Mouse (Mus musculus): ENCODE results near the gene Gm20532.

Gm20532 gene

DNA sequence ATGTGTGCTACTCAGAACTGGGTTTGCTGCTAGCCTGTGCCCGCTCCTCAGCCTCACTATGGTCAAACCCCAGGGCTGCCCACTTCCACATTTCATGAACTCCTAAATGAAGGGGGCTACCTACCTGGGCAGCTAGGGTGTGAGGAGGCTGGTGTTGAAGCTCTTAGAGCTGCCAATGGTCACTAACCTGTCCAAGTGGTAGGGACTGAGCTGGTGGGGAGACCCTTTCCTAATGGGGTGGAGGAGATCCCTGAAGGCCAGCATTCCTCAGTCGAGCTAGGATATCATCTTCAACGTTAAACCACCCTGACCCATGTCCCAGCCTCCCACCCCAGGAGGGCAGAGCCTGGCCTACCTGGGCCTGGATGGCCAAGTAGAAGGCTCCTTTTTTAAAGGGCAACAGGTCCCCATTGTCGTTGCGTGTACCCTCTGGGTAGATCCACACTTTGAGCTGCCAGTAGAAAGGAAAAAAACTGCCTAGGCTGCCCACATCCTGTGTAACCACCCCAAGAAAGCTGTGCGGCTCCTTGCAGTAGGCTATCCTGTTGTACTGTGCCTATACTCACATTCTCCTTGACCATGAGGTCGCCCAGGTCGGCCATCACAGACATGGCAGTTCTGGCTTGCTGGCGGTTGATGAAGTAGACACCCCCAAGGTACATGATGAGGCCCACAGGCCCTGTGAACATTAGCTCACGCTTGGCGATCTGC lies 9.4 kb downstream of the Gm20532 start:
- no peak for DNase-seq (ENCODE audit: low read depth, low spot score)

DNA sequence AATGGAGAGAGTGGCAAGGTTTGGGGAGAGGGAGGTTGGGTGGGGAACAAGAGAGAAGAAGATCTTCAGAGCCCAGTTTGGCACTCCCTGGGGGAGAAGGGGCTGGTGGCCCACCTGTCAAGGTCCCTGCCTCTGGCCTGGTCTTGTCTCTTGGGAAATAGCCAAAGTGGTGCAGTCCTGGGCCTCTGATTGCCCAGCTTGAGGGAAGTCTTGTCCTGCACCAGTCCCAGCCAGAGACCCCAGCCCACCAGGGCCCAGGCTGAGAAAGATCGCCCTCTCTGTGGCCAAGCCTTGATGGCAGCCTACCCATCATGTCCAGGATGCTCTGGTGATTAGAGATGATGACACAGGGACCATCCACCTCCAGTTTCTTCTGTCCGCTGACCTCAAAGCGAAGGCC lies 10.5 kb downstream of the Gm20532 start:
- DNase-seq (ENCODE audit: low read depth, low spot score), result no peak

GRCm38 (mm10) chr2:26597810-26598209 lies 11.4 kb downstream of the Gm20532 start:
- no peak for DNase-seq (ENCODE audit: low read depth, low spot score)

GRCm38 (mm10) chr2:26598462-26598861 lies 12.0 kb downstream of the Gm20532 start:
- DNase-seq (ENCODE audit: low read depth, low spot score), result no peak

DNA sequence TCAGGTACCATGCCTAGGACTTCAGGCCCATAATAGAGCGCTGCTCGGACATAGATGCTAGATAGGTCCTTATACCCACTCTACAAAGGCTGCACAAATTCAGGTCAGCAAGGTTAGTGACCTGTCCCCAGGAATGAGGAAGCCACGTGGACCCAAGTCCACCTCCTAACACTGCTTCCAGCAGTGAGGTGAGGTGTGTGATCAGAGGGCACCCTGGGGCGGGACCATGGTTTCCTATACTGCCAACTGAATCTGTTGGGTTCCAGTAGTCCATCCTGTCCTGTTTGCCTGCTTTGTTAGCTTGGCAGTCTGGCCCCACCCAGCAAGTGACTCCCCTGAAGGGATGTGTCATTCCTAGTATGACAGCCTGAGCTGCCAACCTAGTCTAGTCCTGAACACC lies 13.5 kb downstream of the Gm20532 start:
- DNase-seq (ENCODE audit: low read depth, low spot score), result no peak

DNA sequence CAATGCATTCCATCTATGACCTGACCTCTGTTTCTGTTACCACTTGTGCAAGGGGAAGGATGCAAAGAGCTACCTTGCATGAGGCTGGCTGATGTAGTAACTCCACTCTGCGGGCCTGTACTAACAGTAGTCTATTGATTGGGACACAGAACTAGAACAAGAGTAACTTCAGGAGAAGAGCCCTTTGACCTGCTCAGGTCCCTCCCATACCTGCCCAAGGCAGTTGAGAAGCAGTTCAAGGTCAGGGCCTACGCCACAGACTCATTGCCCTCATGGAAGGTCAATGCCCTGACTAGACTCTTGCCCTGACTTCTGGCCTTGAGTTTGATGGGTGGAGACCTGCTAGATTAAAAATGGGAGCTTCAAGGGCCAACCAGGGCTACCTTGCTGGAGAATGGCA lies 14.2 kb downstream of the Gm20532 start:
- no peak for DNase-seq (ENCODE audit: low read depth, low spot score)

DNA sequence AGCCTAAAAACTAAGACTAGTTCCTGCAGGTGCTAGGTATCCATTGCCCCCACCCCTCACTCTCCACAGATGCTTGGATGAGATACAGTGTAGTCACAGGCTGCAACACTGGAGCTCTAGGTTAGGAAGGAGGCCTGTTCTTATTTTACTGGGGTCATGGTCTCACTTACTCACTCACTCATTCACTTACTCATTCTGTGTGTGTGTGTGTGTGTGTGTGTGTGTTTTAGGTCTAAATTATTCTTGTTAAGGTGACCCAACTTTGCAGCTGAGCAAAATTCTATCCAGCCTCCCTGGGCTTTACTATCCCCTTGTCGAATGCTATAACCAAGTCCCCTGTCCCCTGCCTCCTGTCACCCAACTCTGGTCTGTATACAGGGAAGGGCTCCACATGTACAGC lies 15.2 kb downstream of the Gm20532 start:
- DNase-seq (ENCODE audit: low read depth, low spot score), result no peak

GRCm38 (mm10) chr2:26602631-26603030 lies 16.2 kb downstream of the Gm20532 start:
- no peak for DNase-seq (ENCODE audit: low read depth, low spot score)

DNA sequence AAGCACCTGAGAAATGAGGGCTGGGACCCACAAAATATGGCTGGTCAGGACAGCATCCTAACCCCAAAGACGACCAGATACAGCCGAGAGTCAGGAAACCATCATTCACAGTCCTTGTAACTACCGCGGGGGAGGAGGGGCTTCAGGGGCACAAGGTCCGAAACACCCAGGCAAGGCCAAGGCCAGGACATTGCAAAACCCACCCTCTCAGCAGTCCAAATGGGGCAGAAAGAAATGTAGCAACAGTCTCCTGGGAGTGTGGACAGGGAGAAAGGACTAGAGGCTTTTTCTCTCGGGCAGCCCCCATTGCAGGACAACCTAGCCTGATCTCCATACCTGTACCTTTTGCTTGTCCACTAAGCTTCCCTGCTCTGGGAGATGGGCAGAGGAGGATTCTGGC lies 16.7 kb downstream of the Gm20532 start:
- DNase-seq (ENCODE audit: low read depth, low spot score), result no peak

DNA sequence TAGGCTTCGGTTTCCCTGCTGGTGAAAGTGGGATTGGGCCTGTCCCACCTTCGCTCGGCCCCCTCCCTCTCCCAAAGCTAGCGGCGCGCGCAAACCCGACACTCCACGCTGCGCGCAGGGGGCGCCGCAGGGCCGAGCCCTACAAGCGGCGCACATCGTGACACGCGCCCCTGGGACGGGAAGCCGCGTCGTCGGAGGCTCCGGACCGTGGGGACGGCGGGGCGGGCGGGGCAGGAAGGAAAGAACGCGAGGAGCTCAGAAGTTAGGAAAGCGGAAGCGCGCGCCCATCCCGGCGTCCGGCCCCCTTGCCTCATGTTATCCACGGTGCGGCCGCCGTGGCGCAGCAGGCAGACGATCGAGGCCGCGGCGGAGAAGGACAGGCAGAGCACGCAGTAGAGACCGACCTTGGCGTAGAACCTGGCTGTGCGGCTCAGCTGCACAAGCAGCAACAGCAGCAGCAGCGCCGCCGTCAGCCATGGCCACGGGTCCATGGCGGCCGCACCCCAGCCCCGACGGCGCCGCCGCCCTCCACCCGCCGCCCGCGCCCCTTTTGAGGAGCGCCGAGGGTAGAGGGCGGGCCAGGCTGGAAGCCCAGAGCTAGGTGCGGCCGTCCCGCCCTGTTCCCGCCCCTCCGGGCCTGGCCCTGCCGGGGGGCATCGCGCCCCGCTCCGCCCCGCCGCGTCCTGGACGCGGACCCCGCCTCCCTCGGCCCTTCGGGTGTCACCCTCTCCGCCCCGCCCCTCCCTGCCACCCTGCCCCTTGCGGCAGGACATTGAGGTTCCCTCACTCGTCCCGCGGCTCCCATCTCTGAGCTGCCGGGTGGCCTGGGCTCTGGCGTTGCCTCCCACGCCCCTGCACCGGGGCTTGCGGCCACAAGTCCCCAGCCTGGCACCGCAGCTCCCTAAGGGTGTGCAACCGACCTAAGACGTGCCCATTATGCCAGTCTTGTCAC lies 17.6 kb downstream of the Gm20532 start, which contains the start of gene Agpat2:
Gene Agpat2, minus strand, starts transcription at position 698 of the 952 bp plus-strand sequence.
- peak; percentile 35 for DNase-seq (ENCODE audit: low read depth, low spot score)

- DNase-seq (ENCODE audit: low read depth, low spot score), result no peak
Observed at GRCm38 (mm10) chr2:26605331-26605730, 18.9 kb downstream of the Gm20532 start.

DNA sequence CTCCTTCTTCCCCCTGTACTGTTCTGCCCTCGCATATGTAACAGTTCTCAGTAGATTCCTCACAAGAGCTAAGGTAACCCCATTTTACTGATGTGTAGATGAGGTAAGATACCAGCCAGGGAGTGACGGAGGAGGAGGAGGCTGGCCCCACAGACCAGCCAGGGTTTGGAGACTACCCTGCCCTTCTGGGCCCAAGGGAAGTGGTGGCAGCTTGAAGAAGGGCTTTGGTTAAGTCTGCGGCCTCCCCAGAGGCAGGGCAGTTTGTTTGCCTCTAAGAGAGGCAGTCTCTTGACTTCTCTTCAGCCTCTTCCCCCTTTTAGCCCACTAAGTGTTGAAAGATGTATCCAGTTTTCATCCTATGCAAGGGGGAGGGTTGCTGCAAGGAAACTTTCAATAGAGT lies 20.1 kb downstream of the Gm20532 start:
- no peak for DNase-seq (ENCODE audit: low read depth, low spot score)

DNA sequence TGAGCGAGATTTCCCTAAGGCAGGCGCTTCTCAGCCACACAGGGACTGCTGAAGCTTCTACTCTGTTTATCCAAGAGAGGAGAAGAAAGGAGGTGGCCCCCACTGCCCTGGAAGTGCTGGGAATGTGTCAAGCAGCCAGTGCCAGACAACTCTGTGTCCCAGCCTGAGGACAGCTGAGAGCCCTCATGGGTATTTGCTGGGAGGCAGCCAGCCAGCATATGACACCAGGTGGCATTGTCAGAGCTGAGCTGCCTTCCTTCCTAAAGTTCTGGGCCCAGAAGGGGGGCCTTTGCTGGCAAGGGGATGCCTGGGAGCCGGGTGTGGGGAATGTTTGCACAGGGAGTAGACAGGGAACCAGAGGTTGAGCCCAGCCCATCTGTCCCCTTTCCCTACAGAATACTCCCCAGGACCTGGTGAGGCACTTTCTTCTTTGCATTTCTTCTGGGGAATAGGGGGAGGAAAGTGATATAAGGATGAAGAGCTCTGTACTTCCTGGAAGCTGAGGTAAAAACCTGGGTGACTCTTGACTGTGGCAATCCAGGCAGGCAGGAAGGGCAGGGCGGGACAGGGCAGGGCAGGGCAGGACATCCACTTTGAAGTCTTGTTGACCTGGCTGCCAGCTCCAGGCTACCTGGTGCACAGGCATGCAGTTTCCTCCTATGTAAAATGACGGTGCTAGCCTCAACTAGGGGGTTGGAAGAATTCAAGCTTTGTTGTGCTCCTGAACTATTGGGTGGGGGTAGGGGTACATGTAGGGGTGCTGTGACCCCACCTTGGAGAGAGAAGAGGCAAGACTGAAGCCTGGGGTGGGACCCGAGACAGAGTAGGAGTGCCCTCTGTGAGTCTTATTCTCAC lies 20.8 kb downstream of the Gm20532 start:
- no peak for DNase-seq (ENCODE audit: low read depth, low spot score)

DNA sequence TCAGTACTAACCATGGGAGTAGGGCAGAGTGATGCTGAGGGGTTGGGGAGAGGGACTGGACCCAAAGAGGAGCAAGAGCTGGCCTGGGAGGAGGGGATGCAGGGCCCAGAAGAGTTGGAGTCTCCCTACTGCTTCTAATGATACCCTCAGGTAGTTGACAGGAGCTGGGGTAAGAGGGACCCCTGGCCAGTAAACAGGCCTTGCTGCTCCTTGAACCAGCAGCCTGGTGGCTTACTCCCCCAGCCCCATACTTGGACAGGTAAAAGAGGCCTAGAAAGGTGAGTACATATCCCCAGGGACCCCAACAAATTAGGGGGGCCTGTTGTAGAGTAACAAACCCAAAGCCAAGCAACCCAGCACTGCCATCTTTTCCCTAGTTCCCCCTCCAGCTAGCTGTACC lies 22.3 kb downstream of the Gm20532 start:
- no peak for DNase-seq (ENCODE audit: low read depth, low spot score)

- no peak for DNase-seq (ENCODE audit: low read depth, low spot score)
Observed at GRCm38 (mm10) chr2:26609261-26609661, 22.8 kb downstream of the Gm20532 start.

DNA sequence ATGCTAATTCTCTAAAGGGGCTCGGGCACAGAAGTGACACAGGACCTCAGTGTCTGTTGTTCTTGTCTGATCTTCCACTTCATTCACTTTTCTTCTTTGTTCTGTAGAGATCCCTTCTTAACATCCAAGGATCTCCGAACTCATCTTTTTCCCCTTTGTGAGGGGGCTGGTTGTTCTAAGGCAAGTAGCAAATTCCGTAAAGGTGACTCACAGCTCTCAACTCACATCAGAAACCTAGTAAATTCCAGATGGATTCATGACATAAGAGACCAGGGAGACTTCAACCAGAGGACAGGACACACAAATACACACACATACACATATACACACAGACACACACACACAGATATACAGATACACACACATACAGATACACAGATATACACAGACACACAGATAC lies 24.1 kb downstream of the Gm20532 start:
- DNase-seq (ENCODE audit: low read depth, low spot score), result no peak

DNA sequence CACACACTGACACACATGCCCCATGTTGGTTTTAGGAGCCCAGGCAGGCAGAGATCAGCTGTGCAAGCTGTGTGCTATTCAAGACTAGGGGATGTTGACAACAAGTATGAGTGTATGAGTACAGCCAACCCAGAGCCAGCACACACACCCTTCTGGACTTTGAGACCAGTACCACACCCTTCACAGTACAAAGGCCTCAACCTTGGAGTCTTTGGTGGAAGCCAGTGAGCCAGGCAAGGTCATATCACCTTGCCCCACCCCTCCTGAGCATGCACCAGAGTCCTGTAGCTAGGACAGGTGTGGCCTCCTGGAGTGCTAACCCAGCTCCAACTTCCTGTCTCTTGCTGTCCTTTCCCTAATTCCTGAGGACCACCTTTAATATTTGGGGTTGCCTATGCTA lies 24.6 kb downstream of the Gm20532 start:
- no peak for DNase-seq (ENCODE audit: low read depth, low spot score)

GRCm38 (mm10) chr2:26611896-26612295 lies 25.5 kb downstream of the Gm20532 start:
- DNase-seq (ENCODE audit: low read depth, low spot score), result no peak

GRCm38 (mm10) chr2:26614903-26615302 lies 28.5 kb downstream of the Gm20532 start:
- DNase-seq (ENCODE audit: low read depth, low spot score), result no peak

DNA sequence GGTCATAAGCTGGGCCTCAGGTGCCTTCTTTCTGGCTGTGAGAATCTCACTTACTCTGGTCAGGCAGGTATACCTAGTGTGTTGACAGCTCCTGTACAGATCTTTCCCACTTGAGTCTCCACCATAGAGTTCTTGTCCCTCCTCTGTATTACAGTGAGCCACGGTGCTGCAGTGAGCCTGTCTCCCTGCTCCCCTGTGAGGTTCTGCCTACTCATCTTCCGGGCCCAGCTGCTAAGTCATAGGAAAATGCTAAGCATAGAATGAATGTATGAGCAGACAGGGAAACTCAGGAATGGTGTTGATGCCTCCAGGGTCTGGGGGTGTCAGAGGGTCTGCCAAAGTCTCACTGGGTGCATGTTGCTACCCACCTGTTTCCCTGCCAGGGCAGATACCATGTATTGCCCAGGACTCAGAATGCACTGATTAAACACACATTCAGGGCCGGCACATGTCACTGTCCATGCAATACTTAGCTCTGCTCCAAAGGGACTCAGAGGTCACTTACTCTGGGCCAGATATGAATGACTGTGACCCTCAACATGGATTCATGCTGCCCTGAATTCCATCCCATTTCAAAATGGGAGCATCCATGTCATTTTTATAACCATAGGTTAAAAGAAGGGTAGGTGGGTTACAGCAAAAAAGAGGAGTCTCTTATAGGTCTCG lies 29.2 kb downstream of the Gm20532 start:
- no peak for DNase-seq (ENCODE audit: low read depth, low spot score)

DNA sequence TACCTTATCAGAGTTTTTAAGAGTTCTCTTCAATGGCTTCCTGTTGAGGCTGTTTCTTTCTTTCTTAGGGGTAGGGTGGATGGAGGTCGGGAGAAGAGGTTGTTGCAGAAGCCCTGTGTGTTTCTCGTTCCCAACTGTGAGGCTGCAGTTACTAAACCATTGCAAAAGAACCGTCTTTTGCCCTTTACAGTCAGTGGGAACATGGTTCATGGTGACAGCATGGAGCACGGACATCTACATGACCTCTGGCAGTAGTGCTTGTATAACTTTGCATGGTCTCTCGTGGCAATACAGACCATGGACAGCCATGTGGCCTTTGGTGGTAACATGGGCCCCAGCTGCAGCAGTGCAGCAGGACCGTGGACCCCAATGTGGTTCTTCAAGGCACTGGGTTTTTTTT lies 30.9 kb downstream of the Gm20532 start:
- no peak for DNase-seq (ENCODE audit: low read depth, low spot score)

Data from brain, adult 2 months (tissue).